Mouse (Mus musculus): Measurements from ENCODE around the gene 5330417H12Rik. TPM values are rescaled to one million over a fixed set of nuclear protein-coding genes. Genes with fewer than 3 reads are reported as not detected.

The 5330417H12Rik gene
- total and polyA plus RNA-seq, 2 experiments, result not detected

GRCm38 (mm10) chr7:107656451-107656850 lies 31.5 kb upstream of the 5330417H12Rik start:
- no peak overlapping the region for H3K4me3 ChIP-seq (ENCODE audit: insufficient read depth, low read depth, low read length)
- WGBS, result 82% methylated on average over 6 of the region's 6 CpGs
- H3K27me3 ChIP-seq (ENCODE audit: control insufficient read depth, insufficient read depth, low read length), result no peaks in the 10 kb centered on the region
- peaks cover 10% of the 10 kb centered on the region; the same call in 1 of the 2 replicates for H3K79me2 ChIP-seq (ENCODE audit: control insufficient read depth, insufficient read depth, low read length)
- no peak overlapping the region for H3K9ac ChIP-seq (ENCODE audit: low read depth, low read length)
- DNase-seq (ENCODE audit: extremely low read depth, low read depth, low spot score), result no peak
- TF ChIP-seq CTCF (IDR thresholded peaks at IDR 0.05; ENCODE audit: low read depth, low read length) (no peak), POLR2A (IDR thresholded peaks at IDR 0.05; ENCODE audit: extremely low read depth, insufficient read depth, low read length) (no peak)
- no peak overlapping the region for H3K27ac ChIP-seq (replicated peaks; ENCODE audit: insufficient read depth, low read depth, low read length)
- H3K36me3 ChIP-seq (ENCODE audit: control insufficient read depth, insufficient read depth, low read length), result peaks cover 6% of the 10 kb centered on the region; the same call in 1 of the 2 replicates
- no peaks in the 10 kb centered on the region for H3K4me1 ChIP-seq (ENCODE audit: control insufficient read depth, insufficient read depth, low read length)

DNA sequence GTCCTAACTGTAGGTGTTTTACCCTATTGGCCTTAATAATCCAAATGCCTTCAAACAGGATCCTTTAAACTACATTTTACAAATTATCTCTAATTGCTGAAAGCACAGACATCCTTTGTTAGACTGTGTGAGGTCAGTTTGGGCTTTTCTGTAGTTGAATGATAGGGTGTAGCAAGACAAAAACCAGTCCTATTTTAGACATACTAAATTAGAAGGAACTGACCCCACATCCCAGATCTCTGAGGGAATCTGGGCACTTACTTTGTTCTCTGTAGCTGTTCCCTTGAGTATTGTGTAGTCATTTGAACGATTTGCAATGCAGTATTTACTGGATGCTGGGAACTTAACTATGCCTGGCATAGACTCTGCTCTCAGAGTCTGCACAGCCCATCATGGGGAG lies 26.9 kb upstream of the 5330417H12Rik start:
- 51% methylated on average over 1 of the region's 1 CpGs for WGBS
- no peak for DNase-seq (ENCODE audit: extremely low read depth, low read depth, low spot score)
- H3K9ac ChIP-seq (ENCODE audit: low read depth, low read length), result no peak overlapping the region
- H3K79me2 ChIP-seq (ENCODE audit: control insufficient read depth, insufficient read depth, low read length), result peaks cover 23% of the 10 kb centered on the region
- H3K4me3 ChIP-seq (ENCODE audit: insufficient read depth, low read depth, low read length), result no peak overlapping the region
- H3K4me1 ChIP-seq (ENCODE audit: control insufficient read depth, insufficient read depth, low read length), result no peaks in the 10 kb centered on the region
- H3K27ac ChIP-seq (replicated peaks; ENCODE audit: insufficient read depth, low read depth, low read length), result no peak overlapping the region
- no peak for TF ChIP-seq CTCF (IDR thresholded peaks at IDR 0.05; ENCODE audit: low read depth, low read length)
- H3K36me3 ChIP-seq (ENCODE audit: control insufficient read depth, insufficient read depth, low read length), result peaks cover 7% of the 10 kb centered on the region
- no peaks in the 10 kb centered on the region for H3K27me3 ChIP-seq (ENCODE audit: control insufficient read depth, insufficient read depth, low read length)

DNA sequence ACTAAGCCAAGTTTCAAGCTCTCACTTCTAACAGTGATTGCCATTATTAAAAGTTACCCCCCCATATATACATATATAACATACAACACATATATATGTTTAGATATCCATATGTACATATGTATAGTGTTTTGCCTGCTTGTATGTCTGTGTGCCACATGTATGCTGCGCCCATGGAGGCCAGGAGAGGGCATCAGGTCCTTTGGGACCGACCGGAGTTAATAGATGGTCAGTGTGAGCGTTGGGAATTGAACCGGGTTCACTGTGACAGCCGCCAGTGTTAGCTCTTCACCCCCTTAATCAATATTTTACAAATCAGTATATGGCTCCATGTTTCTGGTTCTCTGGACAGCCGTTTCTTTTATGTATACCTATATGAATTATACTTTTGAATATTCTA lies 25.0 kb upstream of the 5330417H12Rik start:
- Histone ChIP-seq H3K9ac (ENCODE audit: low read depth, low read length) (no peak overlapping the region), H3K4me3 (ENCODE audit: insufficient read depth, low read depth, low read length) (no peak overlapping the region), H3K79me2 (ENCODE audit: control insufficient read depth, insufficient read depth, low read length) (peaks cover 23% of the 10 kb centered on the region), H3K4me1 (ENCODE audit: control insufficient read depth, insufficient read depth, low read length) (no peaks in the 10 kb centered on the region), H3K27me3 (ENCODE audit: control insufficient read depth, insufficient read depth, low read length) (no peaks in the 10 kb centered on the region), H3K27ac (replicated peaks; ENCODE audit: insufficient read depth, low read depth, low read length) (no peak overlapping the region), H3K36me3 (ENCODE audit: control insufficient read depth, insufficient read depth, low read length) (peaks cover 8% of the 10 kb centered on the region)
- TF ChIP-seq POLR2A (IDR thresholded peaks at IDR 0.05; ENCODE audit: extremely low read depth, insufficient read depth, low read length) (no peak), CTCF (IDR thresholded peaks at IDR 0.05; ENCODE audit: low read depth, low read length) (0 out of 2 replicates have a peak, but pooled peaks have one; percentile 26)
- DNase-seq (ENCODE audit: extremely low read depth, low read depth, low spot score), result no peak
- WGBS, result 45% methylated on average over 7 of the region's 7 CpGs

DNA sequence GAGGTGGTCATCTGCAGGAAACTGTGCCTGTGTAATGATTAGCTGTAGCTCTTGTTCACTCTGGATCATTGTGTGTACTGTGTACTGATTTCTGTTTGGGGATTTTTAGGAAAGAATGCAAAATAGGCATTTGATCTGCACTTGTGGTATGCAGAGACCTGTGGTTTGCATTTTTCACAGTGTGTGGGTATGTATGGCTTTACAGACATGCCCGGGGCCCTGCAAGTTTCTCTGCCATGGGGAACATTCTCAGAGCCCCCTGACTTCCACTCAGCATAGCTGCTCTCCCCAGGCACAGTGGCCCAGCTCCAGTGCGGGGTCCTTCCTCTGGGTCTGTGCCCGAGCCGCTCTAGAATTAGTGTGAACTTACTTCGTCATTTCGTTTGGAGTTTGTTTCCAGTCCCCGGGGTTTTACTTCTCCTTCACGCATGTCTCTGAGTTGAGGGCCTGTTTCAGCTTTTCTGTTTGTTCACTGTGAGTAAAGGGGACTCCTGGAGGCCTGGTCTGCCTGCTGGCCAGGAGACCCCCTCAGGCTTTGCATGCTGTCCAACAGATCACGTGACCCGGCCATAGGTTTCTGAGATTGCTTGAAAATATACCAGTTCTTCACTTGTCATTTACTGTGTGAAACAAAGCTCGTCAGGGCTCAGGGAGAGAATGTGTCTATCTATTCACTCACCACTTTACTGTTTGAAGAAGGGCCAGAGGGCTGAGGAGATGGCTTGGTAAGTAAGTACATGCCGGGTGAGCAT lies 24.2 kb upstream of the 5330417H12Rik start:
- DNase-seq (ENCODE audit: extremely low read depth, low read depth, low spot score), result no peak
- H3K79me2 ChIP-seq (ENCODE audit: control insufficient read depth, insufficient read depth, low read length), result peaks cover 28% of the 10 kb centered on the region
- H3K4me1 ChIP-seq (ENCODE audit: control insufficient read depth, insufficient read depth, low read length), result no peaks in the 10 kb centered on the region
- no peaks in the 10 kb centered on the region for H3K27me3 ChIP-seq (ENCODE audit: control insufficient read depth, insufficient read depth, low read length)
- peaks cover 11% of the 10 kb centered on the region for H3K36me3 ChIP-seq (ENCODE audit: control insufficient read depth, insufficient read depth, low read length)
- no peak overlapping the region for H3K27ac ChIP-seq (replicated peaks; ENCODE audit: insufficient read depth, low read depth, low read length)
- TF ChIP-seq CTCF (IDR thresholded peaks at IDR 0.05; ENCODE audit: low read depth, low read length) (no peak), POLR2A (IDR thresholded peaks at IDR 0.05; ENCODE audit: extremely low read depth, insufficient read depth, low read length) (no peak)
- no peak overlapping the region for H3K9ac ChIP-seq (ENCODE audit: low read depth, low read length)
- 83% methylated on average over 12 of the region's 12 CpGs for WGBS
- H3K4me3 ChIP-seq (ENCODE audit: insufficient read depth, low read depth, low read length), result no peak overlapping the region

DNA sequence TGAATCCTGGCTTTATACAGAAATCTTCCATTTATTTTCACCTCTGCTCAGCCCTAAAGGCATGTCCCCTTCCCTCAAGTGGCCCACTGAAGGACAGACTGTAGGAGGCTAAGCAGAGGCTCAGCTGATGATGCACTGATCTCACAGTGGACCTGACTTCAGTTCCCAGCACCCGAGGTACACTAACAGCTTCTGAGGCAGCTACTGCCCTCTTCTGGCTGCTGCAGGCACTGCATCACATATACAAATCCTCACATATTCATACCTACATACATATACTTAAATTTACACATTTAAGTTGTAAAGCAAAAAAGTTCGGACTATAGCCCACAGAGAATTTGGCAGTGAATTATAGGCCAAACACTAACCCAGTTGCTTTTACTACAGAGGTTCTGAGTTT lies 20.0 kb upstream of the 5330417H12Rik start:
- WGBS, result 95% methylated on average over 2 of the region's 2 CpGs
- TF ChIP-seq POLR2A (IDR thresholded peaks at IDR 0.05; ENCODE audit: extremely low read depth, insufficient read depth, low read length) (no peak), CTCF (IDR thresholded peaks at IDR 0.05; ENCODE audit: low read depth, low read length) (peak; percentile 58)
- H3K4me3 ChIP-seq (ENCODE audit: insufficient read depth, low read depth, low read length), result no peak overlapping the region
- H3K27me3 ChIP-seq (ENCODE audit: control insufficient read depth, insufficient read depth, low read length), result no peaks in the 10 kb centered on the region
- no peak for DNase-seq (ENCODE audit: extremely low read depth, low read depth, low spot score)
- H3K4me1 ChIP-seq (ENCODE audit: control insufficient read depth, insufficient read depth, low read length), result no peaks in the 10 kb centered on the region
- H3K27ac ChIP-seq (replicated peaks; ENCODE audit: insufficient read depth, low read depth, low read length), result no peak overlapping the region
- peaks cover 18% of the 10 kb centered on the region for H3K36me3 ChIP-seq (ENCODE audit: control insufficient read depth, insufficient read depth, low read length)
- no peak overlapping the region for H3K9ac ChIP-seq (ENCODE audit: low read depth, low read length)
- H3K79me2 ChIP-seq (ENCODE audit: control insufficient read depth, insufficient read depth, low read length), result peaks cover 39% of the 10 kb centered on the region

DNA sequence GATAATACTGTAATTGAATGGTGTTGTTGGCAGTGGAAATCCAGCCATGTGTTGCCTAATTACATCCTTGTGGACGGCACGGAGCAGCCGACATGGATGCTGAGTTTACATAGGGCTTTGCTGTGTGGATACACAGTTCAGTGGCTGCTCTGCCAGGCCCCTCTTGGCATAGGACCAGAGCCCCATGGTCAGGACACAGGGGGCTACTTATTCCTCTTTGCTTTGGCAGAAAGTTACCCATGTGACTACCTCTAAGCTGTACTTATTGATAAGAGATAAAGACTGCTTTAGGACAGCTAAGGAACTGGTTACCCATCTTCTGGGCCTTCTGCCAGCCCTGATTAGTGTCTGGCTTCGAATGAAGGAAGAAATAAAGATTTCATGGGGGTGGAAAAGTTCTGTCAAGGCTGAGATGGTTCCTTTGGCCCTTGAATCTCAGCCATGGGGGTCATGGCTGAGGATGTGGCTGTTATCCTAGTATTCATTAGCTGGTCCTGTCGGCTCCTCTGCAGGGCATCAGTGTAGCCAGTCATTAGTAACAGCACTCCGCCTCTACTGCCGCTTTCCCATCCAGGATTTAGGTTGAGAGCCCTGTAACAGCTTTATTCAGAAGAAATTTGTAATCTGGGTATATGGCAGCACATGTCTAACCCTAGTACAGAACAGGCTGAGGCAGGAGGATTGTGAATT lies 17.8 kb upstream of the 5330417H12Rik start:
- no peak for TF ChIP-seq POLR2A (IDR thresholded peaks at IDR 0.05; ENCODE audit: extremely low read depth, insufficient read depth, low read length)
- TF ChIP-seq CTCF (IDR thresholded peaks at IDR 0.05; ENCODE audit: low read depth, low read length), result no peak
- H3K79me2 ChIP-seq (ENCODE audit: control insufficient read depth, insufficient read depth, low read length), result peaks cover 34% of the 10 kb centered on the region
- H3K36me3 ChIP-seq (ENCODE audit: control insufficient read depth, insufficient read depth, low read length), result peaks cover 22% of the 10 kb centered on the region
- H3K27ac ChIP-seq (replicated peaks; ENCODE audit: insufficient read depth, low read depth, low read length), result no peak overlapping the region
- H3K4me1 ChIP-seq (ENCODE audit: control insufficient read depth, insufficient read depth, low read length), result no peaks in the 10 kb centered on the region
- no peak overlapping the region for H3K4me3 ChIP-seq (ENCODE audit: insufficient read depth, low read depth, low read length)
- peak; percentile 39 for DNase-seq (ENCODE audit: extremely low read depth, low read depth, low spot score)
- H3K27me3 ChIP-seq (ENCODE audit: control insufficient read depth, insufficient read depth, low read length), result no peaks in the 10 kb centered on the region
- 67% methylated on average over 7 of the region's 7 CpGs for WGBS
- H3K9ac ChIP-seq (ENCODE audit: low read depth, low read length), result no peak overlapping the region

All from liver, adult 2 months (tissue).